8 mouse cellular contexts compared by ENCODE assay signal in genomic region chr3:126598329-126598676, GRCm38 (mm10). TPM values are rescaled to one million over a fixed set of nuclear protein-coding genes. Genes with fewer than 3 reads are reported as not detected.
DNase-seq lines count a peak whose midpoint lies in the region; ATAC-seq lines count a peak whose summit lies in the region.

No protein-coding gene starts in this region.

- 5% methylated on average over 5 of the region's 5 CpGs for WGBS in lung, embryonic 16.5 days
- WGBS in embryonic facial prominence, embryonic 12.5 days = 2% methylated on average over 5 of the region's 5 CpGs
- WGBS in intestine, embryonic 15.5 days = 7% methylated on average over 5 of the region's 5 CpGs
- WGBS in neural tube, embryonic 14.5 days = 2% methylated on average over 5 of the region's 5 CpGs

- H3K27ac ChIP-seq in lung, embryonic 16.5 days (ENCODE audit: low read length) = no peak overlapping the region
- H3K27ac ChIP-seq in embryonic facial prominence, embryonic 12.5 days = no peak overlapping the region
- H3K27ac ChIP-seq in intestine, embryonic 15.5 days = no peak overlapping the region
- H3K27ac ChIP-seq in neural tube, embryonic 14.5 days (ENCODE audit: low read depth, low read length) = peak overlapping the region; percentile 95

- H3K4me2 ChIP-seq in lung, embryonic 16.5 days (ENCODE audit: low read depth, low read length) = peak overlapping the region; percentile 93
- peak overlapping the region; percentile 81 for H3K4me2 ChIP-seq in embryonic facial prominence, embryonic 12.5 days (replicated peaks)
- peak overlapping the region; percentile 80 for H3K4me2 ChIP-seq in intestine, embryonic 15.5 days (replicated peaks)
- H3K4me2 ChIP-seq in neural tube, embryonic 14.5 days (ENCODE audit: low read depth, low read length) = peak overlapping the region; percentile 79

- no peak for DNase-seq in lung, postnatal 10 days
- no peak for DNase-seq in left cerebral cortex, adult 18-20 months (ENCODE audit: low spot score in 2 of 2)
- no peak for DNase-seq in left cerebral cortex, adult 9 months (ENCODE audit: low spot score in 2 of 2)

- H3K4me1 ChIP-seq in lung, embryonic 16.5 days (replicated peaks; ENCODE audit: control insufficient read depth, insufficient read depth, low read length) = peaks cover 10% of the 10 kb centered on the region
- H3K4me1 ChIP-seq in embryonic facial prominence, embryonic 12.5 days = 0 out of 2 replicates have a peak, but pooled peaks cover 3% of the 10 kb centered on the region
- no peaks in the 10 kb centered on the region for H3K4me1 ChIP-seq in intestine, embryonic 15.5 days (replicated peaks)
- peaks cover 3% of the 10 kb centered on the region; the same call in 1 of the 2 replicates for H3K4me1 ChIP-seq in neural tube, embryonic 14.5 days (ENCODE audit: control insufficient read depth, insufficient read depth, low read length)

- ATAC-seq in lung, embryonic 16.5 days (ENCODE audit: low read depth) = no peak
- no peak for ATAC-seq in embryonic facial prominence, embryonic 12.5 days (ENCODE audit: insufficient number of reproducible peaks, insufficient read depth, low FRiP score, low TSS enrichment)
- no peak for ATAC-seq in intestine, embryonic 15.5 days
- ATAC-seq in neural tube, embryonic 14.5 days (ENCODE audit: low read depth) = no peak
- no peak for ATAC-seq in erythroblast, adult 5-6 weeks (replicated peaks; ENCODE audit: low FRiP score, poor library complexity, severe bottlenecking)

- no peaks in the 10 kb centered on the region for H3K9me3 ChIP-seq in lung, embryonic 16.5 days (ENCODE audit: control insufficient read depth, low read length)
- H3K9me3 ChIP-seq in embryonic facial prominence, embryonic 12.5 days = no peaks in the 10 kb centered on the region
- no peaks in the 10 kb centered on the region for H3K9me3 ChIP-seq in intestine, embryonic 15.5 days
- H3K9me3 ChIP-seq in neural tube, embryonic 14.5 days (ENCODE audit: control insufficient read depth, low read length) = no peaks in the 10 kb centered on the region

- H3K4me3 ChIP-seq in lung, embryonic 16.5 days (ENCODE audit: low read length) = peak overlapping the region; percentile 91
- peak overlapping the region; percentile 76 for H3K4me3 ChIP-seq in embryonic facial prominence, embryonic 12.5 days
- H3K4me3 ChIP-seq in intestine, embryonic 15.5 days (replicated peaks) = peak overlapping the region; percentile 84
- H3K4me3 ChIP-seq in neural tube, embryonic 14.5 days (ENCODE audit: low read depth, low read length) = peak overlapping the region; percentile 69

- peak overlapping the region; percentile 93 for H3K9ac ChIP-seq in lung, embryonic 16.5 days (ENCODE audit: low read length)
- H3K9ac ChIP-seq in embryonic facial prominence, embryonic 12.5 days = peak overlapping the region; percentile 71; the same call in 1 of the 2 replicates
- H3K9ac ChIP-seq in intestine, embryonic 15.5 days = peak overlapping the region; percentile 90
- H3K9ac ChIP-seq in neural tube, embryonic 14.5 days (replicated peaks; ENCODE audit: low read depth, low read length) = peak overlapping the region; percentile 82

- no peaks in the 10 kb centered on the region for H3K27me3 ChIP-seq in lung, embryonic 16.5 days (ENCODE audit: control insufficient read depth, insufficient read depth, low read depth, low read length)
- no peaks in the 10 kb centered on the region for H3K27me3 ChIP-seq in embryonic facial prominence, embryonic 12.5 days
- no peaks in the 10 kb centered on the region for H3K27me3 ChIP-seq in intestine, embryonic 15.5 days (replicated peaks)
- no peaks in the 10 kb centered on the region for H3K27me3 ChIP-seq in neural tube, embryonic 14.5 days (ENCODE audit: control insufficient read depth, insufficient read depth, low read length)

- 0 out of 2 replicates have a peak, but pooled peaks cover 2% of the 10 kb centered on the region for H3K36me3 ChIP-seq in lung, embryonic 16.5 days (ENCODE audit: control insufficient read depth, insufficient read depth, low read length)
- 0 out of 2 replicates have a peak, but pooled peaks cover 3% of the 10 kb centered on the region for H3K36me3 ChIP-seq in embryonic facial prominence, embryonic 12.5 days
- H3K36me3 ChIP-seq in intestine, embryonic 15.5 days = 0 out of 2 replicates have a peak, but pooled peaks cover 2% of the 10 kb centered on the region
- H3K36me3 ChIP-seq in neural tube, embryonic 14.5 days (ENCODE audit: control insufficient read depth, insufficient read depth, low read length) = no peaks in the 10 kb centered on the region

RNA-seq across cellular contexts. Expression of gene Camk2d, which starts 2.2 kb away (rescaled TPM):
- polyA plus RNA-seq in lung, embryonic 16.5 days (2015; fragmentation: Nextera tagmentation; extraction: Ambion mirVana) = 34.3 and 35.0 TPM in 2 replicates
- 24.1 and 25.0 TPM in 2 replicates for polyA plus RNA-seq in embryonic facial prominence, embryonic 12.5 days (2016; fragmentation: Nextera tagmentation; extraction: Ambion mirVana)
- 37.8 and 39.9 TPM in 2 replicates for polyA plus RNA-seq in intestine, embryonic 15.5 days (2015; fragmentation: Nextera tagmentation; extraction: Ambion mirVana)
- 165 and 215 TPM in 2 replicates for polyA plus RNA-seq in neural tube, embryonic 14.5 days (2014; fragmentation: Nextera tagmentation; extraction: Ambion mirVana)
- total RNA-seq in left cerebral cortex, adult 18-20 months (2021) = 100 to 1,000 TPM; 184 to 189 TPM
- total RNA-seq in erythroblast, adult 5-6 weeks (2015; ENCODE audit: low replicate concordance) = 1.9 and 11.1 TPM in 2 replicates
- 5.6 and 11.7 TPM in 2 replicates for total RNA-seq in erythroblast, adult 5-6 weeks (2017; ENCODE audit: low replicate concordance)
